Mouse (Mus musculus) spleen, adult 2 months (tissue): Measurements from ENCODE around the gene Gpr143.

Experiments used
- CTCF ChIP-seq: fragments of 200-500 bp; IDR thresholded peaks from 2 replicates; pipeline ENCODE4 v1.5.1; 2011; ENCODE audit warnings: mild to moderate bottlenecking, inconsistent platforms; ENCODE audit not compliant: insufficient read depth, insufficient read length, insufficient replicate concordance; ENCODE audit errors: extremely low read depth
- POLR2A ChIP-seq: fragments of 200-500 bp; IDR thresholded peaks from 2 replicates; pipeline ENCODE4 v1.6.1; 2011; ENCODE audit warnings: low read depth, low read length, inconsistent platforms

GRCm38 (mm10) chrX:152738759-152739368 lies 42.9 kb upstream of the Gpr143 start:
- TF ChIP-seq POLR2A (no peak), CTCF (no peak)
